In genomic region chr3:95668589-95669308, GRCm38 (mm10) we compare ENCODE assay signal across 8 mouse cellular contexts. TPM values are rescaled to one million over a fixed set of nuclear protein-coding genes. Genes with fewer than 3 reads are reported as not detected.
DNase-seq lines count a peak whose midpoint lies in the region; ATAC-seq lines count a peak whose summit lies in the region.

No protein-coding gene starts in this region.

- H3K4me2 ChIP-seq in forebrain, embryonic 14.5 days (ENCODE audit: low read length): no peak overlapping the region
- no peak overlapping the region; the same call in 1 of the 2 replicates for H3K4me2 ChIP-seq in liver, embryonic 11.5 days

- H3K27me3 ChIP-seq in forebrain, embryonic 14.5 days (replicated peaks; ENCODE audit: control insufficient read depth, insufficient read depth, low read length): no peaks in the 10 kb centered on the region
- no peaks in the 10 kb centered on the region for H3K27me3 ChIP-seq in liver, embryonic 11.5 days (replicated peaks; ENCODE audit: control insufficient read depth, insufficient read depth, low read length)

- no peak overlapping the region for H3K4me3 ChIP-seq in forebrain, embryonic 14.5 days (ENCODE audit: low read depth, low read length)
- H3K4me3 ChIP-seq in liver, embryonic 11.5 days (ENCODE audit: low read depth, low read length): no peak overlapping the region

- peak overlapping the region; percentile 77; the same call in 1 of the 2 replicates for H3K27ac ChIP-seq in forebrain, embryonic 14.5 days (ENCODE audit: low read depth, low read length)
- peak overlapping the region; percentile 3 for H3K27ac ChIP-seq in liver, embryonic 11.5 days (ENCODE audit: low read depth, low read length)

- ATAC-seq in forebrain, embryonic 14.5 days: no peak
- no peak for ATAC-seq in liver, embryonic 11.5 days (replicated peaks; ENCODE audit: low FRiP score)

- no peak overlapping the region for H3K9ac ChIP-seq in forebrain, embryonic 14.5 days (ENCODE audit: low read length)
- no peak overlapping the region for H3K9ac ChIP-seq in liver, embryonic 11.5 days (ENCODE audit: low read depth, low read length)

- peaks cover 9% of the 10 kb centered on the region; the same call in 1 of the 2 replicates for H3K4me1 ChIP-seq in forebrain, embryonic 14.5 days (ENCODE audit: control insufficient read depth, insufficient read depth, low read length)
- peaks cover 69% of the 10 kb centered on the region for H3K4me1 ChIP-seq in liver, embryonic 11.5 days (replicated peaks; ENCODE audit: control insufficient read depth, insufficient read depth, low read length)

- WGBS in forebrain, embryonic 14.5 days: 86% methylated on average over 7 of the region's 7 CpGs
- 78% methylated on average over 7 of the region's 7 CpGs for WGBS in liver, embryonic 11.5 days

- DNase-seq in heart, adult 18-20 months: peak; percentile 55 to 69
- DNase-seq in heart, postnatal 4 days: no peak
- peak; percentile 57 to 59 for DNase-seq in B cell, adult 2 months
- DNase-seq in forebrain, embryonic 14.5 days (ENCODE audit: low spot score): no peak
- no peak for DNase-seq in liver, embryonic 11.5 days (ENCODE audit: low spot score)
- peak; percentile 72 to 88 for DNase-seq in thymus, adult 18-20 months
- no peak for DNase-seq in urinary bladder, postnatal 36 days (ENCODE audit: low spot score in 2 of 2)
- DNase-seq in layer of hippocampus, adult 18-20 months (ENCODE audit: low spot score in 2 of 2): no peak

- no peaks in the 10 kb centered on the region for H3K9me3 ChIP-seq in forebrain, embryonic 14.5 days (replicated peaks; ENCODE audit: control insufficient read depth, low read length)
- no peaks in the 10 kb centered on the region for H3K9me3 ChIP-seq in liver, embryonic 11.5 days (ENCODE audit: control insufficient read depth, low read length)

- peaks cover 37% of the 10 kb centered on the region for H3K36me3 ChIP-seq in forebrain, embryonic 14.5 days (ENCODE audit: control insufficient read depth, insufficient read depth, low read length)
- H3K36me3 ChIP-seq in liver, embryonic 11.5 days (ENCODE audit: control insufficient read depth, insufficient read depth, low read length): peaks cover 19% of the 10 kb centered on the region

RNA-seq across cellular contexts. Expression of gene Mcl1, which starts 10.2 kb away (rescaled TPM):
- total RNA-seq in heart, adult 18-20 months (2021): 100 to 1,000 TPM; 159 to 167 TPM
- total RNA-seq in heart, postnatal 4 days (2021): 100 to 1,000 TPM; 112 to 115 TPM
- polyA plus RNA-seq in forebrain, embryonic 14.5 days (2014; fragmentation: Nextera tagmentation; extraction: Ambion mirVana): 50.3 and 50.8 TPM in 2 replicates
- polyA plus RNA-seq in liver, embryonic 11.5 days (2014; fragmentation: Nextera tagmentation; extraction: Ambion mirVana): 52.2 and 57.7 TPM in 2 replicates
- total RNA-seq in layer of hippocampus, adult 18-20 months (2021): 10 to 100 TPM; 56.9 to 62.7 TPM

RNA-seq across cellular contexts. Expression of gene Adamtsl4, which starts 19.0 kb away (rescaled TPM):
- 10 to 100 TPM; 39.1 to 40.6 TPM for total RNA-seq in heart, adult 18-20 months (2021)
- total RNA-seq in heart, postnatal 4 days (2021): 10 to 100 TPM; 13.5 to 14.6 TPM
- polyA plus RNA-seq in forebrain, embryonic 14.5 days (2014; fragmentation: Nextera tagmentation; extraction: Ambion mirVana): 0.13 and 0.72 TPM in 2 replicates
- polyA plus RNA-seq in liver, embryonic 11.5 days (2014; fragmentation: Nextera tagmentation; extraction: Ambion mirVana): 0.38 and 1.2 TPM in 2 replicates
- 1 to 10 TPM; 7.1 to 7.4 TPM for total RNA-seq in layer of hippocampus, adult 18-20 months (2021)

RNA-seq across cellular contexts. Expression of gene Ensa, which starts 44.0 kb away (rescaled TPM):
- total RNA-seq in heart, adult 18-20 months (2021): 10 to 100 TPM; 74.3 to 75.2 TPM
- total RNA-seq in heart, postnatal 4 days (2021): 10 to 100 TPM; 49.2 to 50.5 TPM
- 97.2 and 106 TPM in 2 replicates for polyA plus RNA-seq in forebrain, embryonic 14.5 days (2014; fragmentation: Nextera tagmentation; extraction: Ambion mirVana)
- 51.3 and 55.8 TPM in 2 replicates for polyA plus RNA-seq in liver, embryonic 11.5 days (2014; fragmentation: Nextera tagmentation; extraction: Ambion mirVana)
- 100 to 1,000 TPM; 322 to 323 TPM for total RNA-seq in layer of hippocampus, adult 18-20 months (2021)

Comparison
In these comparisons a context has a peak if more than half of its experiments do, and no peak if none do; other contexts are left out.
1. DNase-seq: peak in heart, adult 18-20 months (2 of 2), B cell, adult 2 months (2 of 2) and thymus, adult 18-20 months (2 of 2); none in heart, postnatal 4 days (single experiment), forebrain, embryonic 14.5 days (single experiment), liver, embryonic 11.5 days (single experiment), urinary bladder, postnatal 36 days (0 of 2) and layer of hippocampus, adult 18-20 months (0 of 2).
2. RNA of gene Ensa, which starts 44.0 kb away (total RNA-seq): 322 to 323 TPM in layer of hippocampus, adult 18-20 months; 74.3 to 75.2 TPM in heart, adult 18-20 months and 49.2 to 50.5 TPM in heart, postnatal 4 days; every median in the first group is over 4 times any median in the second.